Mouse (Mus musculus) intestine, postnatal 0 days (tissue): ENCODE results near the gene Elavl4. TPM values are rescaled to one million over a fixed set of nuclear protein-coding genes. Genes with fewer than 3 reads are reported as not detected.

Experiments used
- ATAC-seq: fragments of 200-750 bp; cut with Nextera tagmentation; 2 replicates; pipeline ENCODE4 v1.8.0; 2017; ENCODE audit warnings: mild to moderate bottlenecking, moderate TSS enrichment, moderate library complexity
- H3K27ac ChIP-seq: fragments of 300-500 bp; sonication (generic); 2 replicates; pipeline ENCODE4 v1.5.1; 2014; ENCODE audit warnings: mild to moderate bottlenecking, low read depth, low read length, moderate library complexity
- H3K27me3 ChIP-seq: fragments of 300-500 bp; sonication (generic); replicated peaks from 2 replicates; pipeline ENCODE4 v1.6.1; 2014; ENCODE audit warnings: low read length, mixed read lengths; ENCODE audit not compliant: control insufficient read depth, insufficient read depth
- H3K36me3 ChIP-seq: fragments of 300-500 bp; sonication (generic); 2 replicates; pipeline ENCODE4 v1.6.1; 2014; ENCODE audit warnings: mild to moderate bottlenecking, moderate library complexity; ENCODE audit not compliant: control insufficient read depth, insufficient read depth
- H3K4me1 ChIP-seq: fragments of 300-500 bp; sonication (generic); replicated peaks from 2 replicates; pipeline ENCODE4 v1.6.1; 2014; ENCODE audit warnings: antibody characterized with exemption, low read length, mixed read lengths; ENCODE audit not compliant: control insufficient read depth, insufficient read depth
- H3K4me2 ChIP-seq: fragments of 300-500 bp; sonication (generic); replicated peaks from 2 replicates; pipeline ENCODE4 v1.6.1; 2014; ENCODE audit warnings: low read depth, mild to moderate bottlenecking, moderate library complexity
- H3K4me3 ChIP-seq: fragments of 300-500 bp; sonication (generic); 2 replicates; pipeline ENCODE4 v1.5.1; 2014; ENCODE audit warnings: low read depth, low read length
- H3K9ac ChIP-seq: fragments of 300-500 bp; sonication (generic); 2 replicates; pipeline ENCODE4 v1.6.1; 2014; ENCODE audit warnings: mild to moderate bottlenecking, low read depth, low read length
- H3K9me3 ChIP-seq: fragments of 300-500 bp; sonication (generic); 2 replicates; pipeline ENCODE4 v1.6.1; 2016; ENCODE audit warnings: mixed run types; ENCODE audit not compliant: control insufficient read depth
- CTCF ChIP-seq: sonication (generic); IDR thresholded peaks from 2 replicates; pipeline ENCODE4 v1.5.1; 2016; ENCODE audit warnings: low read depth, mild to moderate bottlenecking, control low read depth, antibody characterized with exemption, moderate library complexity
- WGBS: fragments of 180-500 bp; shearing (Covaris S2); extraction: QIAGEN DNeasy Blood & Tissue Kit; methylation state at CpG from one replicate; pipeline ENCODE4 v1.1.7; 2014; 5-methylcytosine and 5-hydroxymethylcytosine counted together
- polyA plus RNA-seq: library from polyadenylated mRNA; unstranded; fragments of >200 nt; fragmentation: Nextera tagmentation; extraction: Ambion mirVana; gene quantifications from 2 replicates; pipeline ENCODE4 v1.2.1, GENCODE M21; 2015

Elavl4 gene
- polyA plus RNA-seq, 1 experiment from 2014 or later = 30.0 TPM

DNA sequence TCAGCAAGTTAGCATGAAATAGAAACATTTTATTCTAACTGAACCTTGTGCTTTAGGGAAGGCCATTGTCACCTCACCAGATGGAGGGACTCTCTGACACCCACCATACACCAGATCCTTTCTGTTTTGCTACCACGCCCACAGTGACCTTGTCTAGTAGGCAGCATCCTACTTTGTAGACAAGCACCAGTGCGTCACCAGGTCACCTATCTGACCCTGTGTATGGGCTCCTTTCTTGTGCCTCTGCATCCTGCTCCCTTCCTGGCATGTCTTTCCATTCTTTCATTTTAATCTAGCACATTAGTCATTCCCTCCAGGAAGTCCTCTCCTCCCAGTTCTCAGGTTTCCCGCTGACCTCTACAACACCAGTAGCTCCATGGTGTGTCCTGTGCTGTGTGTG, 190.1 kb downstream of the Elavl4 start:
- ATAC-seq = no peak
- H3K27me3 ChIP-seq = no peaks in the 10 kb centered on the region
- no peaks in the 10 kb centered on the region for H3K9me3 ChIP-seq
- WGBS = 74% methylated on average over 3 of the region's 3 CpGs
- no peaks in the 10 kb centered on the region for H3K4me1 ChIP-seq
- no peaks in the 10 kb centered on the region for H3K36me3 ChIP-seq
- TF ChIP-seq CTCF = no peak
- no peak overlapping the region for H3K4me2 ChIP-seq
- H3K9ac ChIP-seq = no peak overlapping the region
- H3K4me3 ChIP-seq = no peak overlapping the region
- no peak overlapping the region for H3K27ac ChIP-seq

DNA sequence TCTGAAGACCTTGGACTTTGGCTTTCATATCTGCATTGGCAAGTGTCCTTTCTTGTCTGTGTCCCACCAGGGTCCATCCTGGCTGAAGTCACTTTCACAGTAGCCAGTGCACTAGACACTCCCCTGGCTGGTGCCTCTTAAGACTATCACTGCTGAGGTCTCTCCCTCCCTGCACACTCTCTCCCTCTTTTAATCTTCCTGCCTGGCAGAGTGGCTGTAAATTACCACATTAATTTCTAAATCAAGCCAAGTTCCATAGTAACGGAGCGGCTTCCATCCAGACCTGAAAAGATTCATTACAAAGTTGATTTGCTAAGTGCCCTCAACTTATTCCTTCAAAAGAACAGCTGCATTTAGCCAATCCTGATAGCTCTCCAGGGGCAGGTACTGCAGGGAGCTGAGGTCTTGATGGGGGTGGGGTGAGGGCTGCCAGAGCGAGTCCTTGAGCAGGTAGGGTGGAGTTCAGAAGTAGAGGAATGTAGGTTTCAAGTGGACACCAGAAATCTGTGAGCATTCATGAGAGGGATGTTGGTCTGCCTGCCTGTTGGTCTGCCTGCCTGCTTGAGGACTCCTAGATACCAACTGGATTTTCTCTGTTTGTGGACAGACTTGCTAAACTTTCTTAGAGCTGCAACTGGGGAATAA, 194.1 kb downstream of the Elavl4 start:
- no peaks in the 10 kb centered on the region for H3K9me3 ChIP-seq
- 56% methylated on average over 3 of the region's 3 CpGs for WGBS
- no peaks in the 10 kb centered on the region for H3K36me3 ChIP-seq
- H3K27me3 ChIP-seq = no peaks in the 10 kb centered on the region
- H3K4me1 ChIP-seq = no peaks in the 10 kb centered on the region
- no peak for ATAC-seq
- no peak overlapping the region for H3K27ac ChIP-seq
- H3K4me3 ChIP-seq = no peak overlapping the region
- H3K9ac ChIP-seq = no peak overlapping the region
- no peak for TF ChIP-seq CTCF
- no peak overlapping the region for H3K4me2 ChIP-seq

DNA sequence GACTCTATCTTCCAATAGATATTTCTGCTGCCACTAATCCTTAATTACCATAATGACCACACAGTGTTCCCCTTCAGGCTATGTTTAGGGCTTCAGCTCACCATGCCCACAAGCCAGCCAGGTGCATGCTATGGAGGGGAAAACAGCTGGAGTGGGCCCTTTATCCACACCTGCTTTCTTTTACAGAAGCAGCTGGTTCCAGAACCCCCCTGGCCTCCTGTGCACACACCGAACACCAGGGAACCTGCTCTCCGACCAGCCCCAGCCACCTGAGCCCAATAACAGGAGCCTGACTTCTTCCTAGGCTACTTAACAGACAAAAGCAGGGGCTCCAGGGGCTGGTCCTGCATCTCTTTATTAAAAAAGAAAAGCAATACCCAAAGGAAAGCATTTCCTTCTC, 195.8 kb downstream of the Elavl4 start:
- H3K27ac ChIP-seq = no peak overlapping the region
- H3K4me3 ChIP-seq = no peak overlapping the region
- no peaks in the 10 kb centered on the region for H3K27me3 ChIP-seq
- 68% methylated on average over 2 of the region's 2 CpGs for WGBS
- H3K36me3 ChIP-seq = no peaks in the 10 kb centered on the region
- H3K4me2 ChIP-seq = no peak overlapping the region
- ATAC-seq = no peak
- H3K4me1 ChIP-seq = no peaks in the 10 kb centered on the region
- no peak overlapping the region for H3K9ac ChIP-seq
- no peaks in the 10 kb centered on the region for H3K9me3 ChIP-seq
- no peak for TF ChIP-seq CTCF

Other genes with a start within 250 kb of the Elavl4 start
- gene Agbl4, start 45.8 kb upstream of the Elavl4 start, polyA plus RNA-seq = 0.18 TPM in 2 replicates